Mouse (Mus musculus): ENCODE measurements around the gene Cdk2. TPM values are rescaled to one million over a fixed set of nuclear protein-coding genes. Genes with fewer than 3 reads are reported as not detected.

Cdk2 gene
- polyA plus RNA-seq, 1 experiment: 34.7 TPM

DNA sequence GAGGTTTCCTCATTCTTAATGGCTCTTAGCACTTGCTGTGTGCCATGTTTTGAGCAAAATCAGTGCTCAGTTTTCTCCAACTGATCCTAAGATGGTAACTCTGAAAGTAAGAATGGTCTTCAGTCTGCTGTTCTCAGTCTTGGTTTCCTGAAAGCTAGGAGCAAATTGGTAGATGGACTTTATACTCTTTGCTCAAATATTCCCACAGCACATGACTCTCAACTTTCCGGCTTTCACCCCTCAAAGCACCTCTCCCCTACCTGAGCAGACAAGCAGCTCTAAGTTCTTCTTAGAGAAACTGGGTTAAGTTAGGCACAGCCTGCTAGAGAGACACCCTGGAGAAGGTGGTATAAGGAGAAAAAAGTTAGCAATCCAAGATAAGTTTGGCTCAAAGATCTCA is 48.1 kb downstream of the Cdk2 start:
- H3ac ChIP-seq (ENCODE audit: control insufficient read depth, insufficient read length, low read depth): no peak overlapping the region
- peaks cover 1% of the 10 kb centered on the region for H3K79me3 ChIP-seq (ENCODE audit: low read depth)
- no peak overlapping the region for H3K4me3 ChIP-seq (ENCODE audit: insufficient read depth, poor library complexity, severe bottlenecking)
- H3K79me2 ChIP-seq (ENCODE audit: control insufficient read depth, insufficient read depth): no peaks in the 10 kb centered on the region
- H3K36me3 ChIP-seq (ENCODE audit: control insufficient read depth, insufficient read depth): no peaks in the 10 kb centered on the region
- H3K27me3 ChIP-seq (ENCODE audit: control insufficient read depth, insufficient read depth, insufficient read length): no peaks in the 10 kb centered on the region
- no peak for TF ChIP-seq CEBPB (IDR thresholded peaks at IDR 0.05; ENCODE audit: low read depth)
- TF ChIP-seq CTCF (IDR thresholded peaks at IDR 0.05; ENCODE audit: control insufficient read depth, insufficient read depth, insufficient read length): no peak
- TF ChIP-seq MYOD1 (IDR thresholded peaks at IDR 0.05; ENCODE audit: control insufficient read depth, insufficient read length, low read depth): no peak
- TF ChIP-seq MAX (IDR thresholded peaks at IDR 0.05): no peak
- TF ChIP-seq FOSL1 (IDR thresholded peaks at IDR 0.05; ENCODE audit: insufficient read depth, low read length, poor library complexity, severe bottlenecking): no peak
- TF ChIP-seq MYOG (IDR thresholded peaks at IDR 0.05; ENCODE audit: control insufficient read depth, extremely low read depth, insufficient read length): no peak
- no peak for TF ChIP-seq USF1 (IDR thresholded peaks at IDR 0.05; ENCODE audit: low read depth)

DNA sequence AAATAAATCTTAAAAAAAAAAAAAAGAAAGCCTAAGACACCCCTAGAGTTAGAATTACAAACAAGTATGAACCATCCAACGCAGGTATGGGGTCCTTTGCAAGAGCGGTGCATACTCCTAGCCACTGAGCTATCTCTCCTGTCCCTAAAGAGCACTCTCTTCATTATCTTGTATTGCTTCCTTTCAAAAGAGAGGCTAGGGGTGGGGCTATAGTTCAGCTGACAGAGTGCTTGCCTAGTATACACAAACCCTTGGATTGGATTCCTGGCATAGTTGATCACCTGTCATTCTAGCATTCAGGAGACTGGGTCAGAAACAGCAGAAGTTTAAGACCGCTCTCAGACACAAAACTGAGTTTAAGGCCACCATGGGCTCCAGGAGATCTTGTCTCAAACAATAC is 49.6 kb downstream of the Cdk2 start:
- TF ChIP-seq CEBPB (IDR thresholded peaks at IDR 0.05; ENCODE audit: low read depth): no peak
- no peak for TF ChIP-seq CTCF (IDR thresholded peaks at IDR 0.05; ENCODE audit: control insufficient read depth, insufficient read depth, insufficient read length)
- TF ChIP-seq MAX (IDR thresholded peaks at IDR 0.05): no peak
- no peak for TF ChIP-seq USF1 (IDR thresholded peaks at IDR 0.05; ENCODE audit: low read depth)
- no peak for TF ChIP-seq MYOD1 (IDR thresholded peaks at IDR 0.05; ENCODE audit: control insufficient read depth, insufficient read length, low read depth)
- no peak for TF ChIP-seq FOSL1 (IDR thresholded peaks at IDR 0.05; ENCODE audit: insufficient read depth, low read length, poor library complexity, severe bottlenecking)
- no peak for TF ChIP-seq MYOG (IDR thresholded peaks at IDR 0.05; ENCODE audit: control insufficient read depth, extremely low read depth, insufficient read length)
- Histone ChIP-seq H3K79me2 (ENCODE audit: control insufficient read depth, insufficient read depth) (no peaks in the 10 kb centered on the region), H3K36me3 (ENCODE audit: control insufficient read depth, insufficient read depth) (no peaks in the 10 kb centered on the region), H3K79me3 (ENCODE audit: low read depth) (peaks cover 1% of the 10 kb centered on the region), H3K27me3 (ENCODE audit: control insufficient read depth, insufficient read depth, insufficient read length) (no peaks in the 10 kb centered on the region), H3K4me3 (ENCODE audit: insufficient read depth, poor library complexity, severe bottlenecking) (no peak overlapping the region), H3ac (ENCODE audit: control insufficient read depth, insufficient read length, low read depth) (no peak overlapping the region)

- no peaks in the 10 kb centered on the region for H3K36me3 ChIP-seq (ENCODE audit: control insufficient read depth, insufficient read depth)
- TF ChIP-seq CTCF (IDR thresholded peaks at IDR 0.05; ENCODE audit: control insufficient read depth, insufficient read depth, insufficient read length) (no peak), USF1 (IDR thresholded peaks at IDR 0.05; ENCODE audit: low read depth) (no peak), MYOG (IDR thresholded peaks at IDR 0.05; ENCODE audit: control insufficient read depth, extremely low read depth, insufficient read length) (no peak), MAX (IDR thresholded peaks at IDR 0.05) (no peak), FOSL1 (IDR thresholded peaks at IDR 0.05; ENCODE audit: insufficient read depth, low read length, poor library complexity, severe bottlenecking) (no peak), CEBPB (IDR thresholded peaks at IDR 0.05; ENCODE audit: low read depth) (no peak), MYOD1 (IDR thresholded peaks at IDR 0.05; ENCODE audit: control insufficient read depth, insufficient read length, low read depth) (no peak)
- no peaks in the 10 kb centered on the region for H3K27me3 ChIP-seq (ENCODE audit: control insufficient read depth, insufficient read depth, insufficient read length)
- no peaks in the 10 kb centered on the region for H3K79me2 ChIP-seq (ENCODE audit: control insufficient read depth, insufficient read depth)
- H3ac ChIP-seq (ENCODE audit: control insufficient read depth, insufficient read length, low read depth): no peak overlapping the region
- H3K79me3 ChIP-seq (ENCODE audit: low read depth): peaks cover 1% of the 10 kb centered on the region
- no peak overlapping the region for H3K4me3 ChIP-seq (ENCODE audit: insufficient read depth, poor library complexity, severe bottlenecking)
These were observed 51.0 kb downstream of the Cdk2 start for GRCm38 (mm10) chr10:128653866-128654265.

Other genes starting within 250 kb of the Cdk2 start
- gene Smarcc2, start 245.8 kb downstream of the Cdk2 start, polyA plus RNA-seq (2012; fragmentation: generic; extraction: Trizol): 48.4 TPM
- gene Myl6, start 210.9 kb downstream of the Cdk2 start, polyA plus RNA-seq (2012; fragmentation: generic; extraction: Trizol): 3,169 TPM
- 16.7 TPM for gene Myl6b, start 206.3 kb downstream of the Cdk2 start, polyA plus RNA-seq (2012; fragmentation: generic; extraction: Trizol)
- 120 TPM for gene Esyt1, start 179.2 kb downstream of the Cdk2 start, polyA plus RNA-seq (2012; fragmentation: generic; extraction: Trizol)
- 13.0 TPM for gene Zc3h10, start 157.3 kb downstream of the Cdk2 start, polyA plus RNA-seq (2012; fragmentation: generic; extraction: Trizol)
- 13,760 TPM for gene Rpl41, start 155.7 kb downstream of the Cdk2 start, polyA plus RNA-seq (2012; fragmentation: generic; extraction: Trizol)
- 232 TPM for gene Pa2g4, start 139.0 kb downstream of the Cdk2 start, polyA plus RNA-seq (2012; fragmentation: generic; extraction: Trizol)
- 0.28 TPM for gene Erbb3, start 115.4 kb downstream of the Cdk2 start, polyA plus RNA-seq (2012; fragmentation: generic; extraction: Trizol)
- gene Rps26, start 78.3 kb downstream of the Cdk2 start, polyA plus RNA-seq (2012; fragmentation: generic; extraction: Trizol): 2,179 TPM
- gene Ikzf4, start 59.0 kb downstream of the Cdk2 start, polyA plus RNA-seq (2012; fragmentation: generic; extraction: Trizol): 0.05 TPM
- 9.6 TPM for gene Suox, start 31.0 kb downstream of the Cdk2 start, polyA plus RNA-seq (2012; fragmentation: generic; extraction: Trizol)
- 27.0 TPM for gene Rab5b, start 8.8 kb downstream of the Cdk2 start, polyA plus RNA-seq (2012; fragmentation: generic; extraction: Trizol)
- 0.16 TPM for gene Pmel, start 836 bp downstream of the Cdk2 start, polyA plus RNA-seq (2012; fragmentation: generic; extraction: Trizol)
- 7.3 TPM for gene Dgka, start 39.8 kb upstream of the Cdk2 start, polyA plus RNA-seq (2012; fragmentation: generic; extraction: Trizol)
- 38.0 TPM for gene Pym1, start 42.9 kb upstream of the Cdk2 start, polyA plus RNA-seq (2012; fragmentation: generic; extraction: Trizol)
- 1.7 TPM for gene Mmp19, start 85.9 kb upstream of the Cdk2 start, polyA plus RNA-seq (2012; fragmentation: generic; extraction: Trizol)
- gene Dnajc14, start 99.0 kb upstream of the Cdk2 start, polyA plus RNA-seq (2012; fragmentation: generic; extraction: Trizol): 31.2 TPM
- 15.1 TPM for gene Tmem198b, start 99.3 kb upstream of the Cdk2 start, polyA plus RNA-seq (2012; fragmentation: generic; extraction: Trizol)
- 56.6 TPM for gene Sarnp, start 112.3 kb upstream of the Cdk2 start, polyA plus RNA-seq (2012; fragmentation: generic; extraction: Trizol)
- 41.1 TPM for gene Ormdl2, start 116.6 kb upstream of the Cdk2 start, polyA plus RNA-seq (2012; fragmentation: generic; extraction: Trizol)
- gene Gdf11, start 186.7 kb upstream of the Cdk2 start, polyA plus RNA-seq (2012; fragmentation: generic; extraction: Trizol): 17.0 TPM
- 2,043 TPM for gene Cd63, start 196.0 kb upstream of the Cdk2 start, polyA plus RNA-seq (2012; fragmentation: generic; extraction: Trizol)
- 12.6 TPM for gene Rdh5, start 217.9 kb upstream of the Cdk2 start, polyA plus RNA-seq (2012; fragmentation: generic; extraction: Trizol)
- 204 TPM for gene Bloc1s1, start 219.0 kb upstream of the Cdk2 start, polyA plus RNA-seq (2012; fragmentation: generic; extraction: Trizol)
- 100 TPM for gene Itga7, start 228.8 kb upstream of the Cdk2 start, polyA plus RNA-seq (2012; fragmentation: generic; extraction: Trizol)

Data from C2C12 (cell line).